Mouse (Mus musculus) C2C12 (cell line): ENCODE measurements around the gene Txndc16.

ENCODE experiments used
- CTCF ChIP-seq: IDR thresholded peaks from one replicate; pipeline ENCODE4 v1.5.1; 2011; ENCODE audit not compliant: control insufficient read depth, insufficient read depth, insufficient read length
- FOSL1 ChIP-seq: IDR thresholded peaks from one replicate; pipeline ENCODE4 v1.8.0; 2011; ENCODE audit warnings: mild to moderate bottlenecking, low read length; ENCODE audit not compliant: poor library complexity, insufficient read depth, severe bottlenecking
- MAX ChIP-seq: IDR thresholded peaks from one replicate; pipeline ENCODE4 v1.6.1; 2011; ENCODE audit warnings: mild to moderate bottlenecking, control low read depth

GRCm38 (mm10) chr14:45090011-45090410 lies 130.1 kb downstream of the Txndc16 start:
- no peak for TF ChIP-seq MAX
- TF ChIP-seq FOSL1: no peak
- TF ChIP-seq CTCF: no peak
